Mouse (Mus musculus) heart, embryonic 12.5 days (tissue): Measurements from ENCODE around the gene Nol10. TPM values are rescaled to one million over a fixed set of nuclear protein-coding genes. Genes with fewer than 3 reads are reported as not detected.

Experiments used
- ATAC-seq: fragments of 200-750 bp; cut with Nextera tagmentation; 2 replicates; pipeline ENCODE4 v1.8.0; 2017; ENCODE audit warnings: moderate TSS enrichment, moderate library complexity; ENCODE audit not compliant: insufficient number of reproducible peaks, low FRiP score
- H3K27ac ChIP-seq: fragments of 300-500 bp; sonication (generic); 2 replicates; pipeline ENCODE4 v1.5.1; 2016; ENCODE audit warnings: mild to moderate bottlenecking, moderate library complexity; ENCODE audit not compliant: poor library complexity, severe bottlenecking
- H3K27me3 ChIP-seq: fragments of 300-500 bp; sonication (generic); replicated peaks from 2 replicates; pipeline ENCODE4 v1.6.1; 2016; ENCODE audit warnings: mild to moderate bottlenecking, moderate library complexity
- H3K36me3 ChIP-seq: fragments of 300-500 bp; sonication (generic); 2 replicates; pipeline ENCODE4 v1.6.1; 2016; ENCODE audit warnings: mild to moderate bottlenecking, moderate library complexity
- H3K4me1 ChIP-seq: fragments of 300-500 bp; sonication (generic); replicated peaks from 2 replicates; pipeline ENCODE4 v1.6.1; 2016; ENCODE audit warnings: mild to moderate bottlenecking
- H3K4me2 ChIP-seq: fragments of 300-500 bp; sonication (generic); 2 replicates; pipeline ENCODE4 v1.6.1; 2016; ENCODE audit warnings: mild to moderate bottlenecking, moderate library complexity
- H3K4me3 ChIP-seq: fragments of 300-500 bp; sonication (generic); 2 replicates; pipeline ENCODE4 v1.5.1; 2016; ENCODE audit warnings: mild to moderate bottlenecking
- H3K9ac ChIP-seq: fragments of 300-500 bp; sonication (generic); 2 replicates; pipeline ENCODE4 v1.6.1; 2016; ENCODE audit warnings: mild to moderate bottlenecking, moderate library complexity
- H3K9me3 ChIP-seq: fragments of 300-500 bp; sonication (generic); replicated peaks from 2 replicates; pipeline ENCODE4 v1.6.1; 2016; ENCODE audit warnings: mild to moderate bottlenecking, moderate library complexity
- WGBS: fragments of 180-500 bp; shearing (Covaris S2); methylation state at CpG from one replicate; pipeline ENCODE4 v1.1.7; 2016; 5-methylcytosine and 5-hydroxymethylcytosine counted together
- polyA plus RNA-seq: library from polyadenylated mRNA; unstranded; fragments of >200 nt; fragmentation: Nextera tagmentation; extraction: Ambion mirVana; gene quantifications from 2 replicates; pipeline ENCODE4 v1.2.1, GENCODE M21; 2016

Gene Nol10
- polyA plus RNA-seq, 1 experiment from 2014 or later: 18.3 TPM

- no peak overlapping the region for H3K27ac ChIP-seq
- no peaks in the 10 kb centered on the region for H3K27me3 ChIP-seq
- 0 out of 2 replicates have a peak, but pooled peaks cover 2% of the 10 kb centered on the region for H3K9me3 ChIP-seq
- H3K4me3 ChIP-seq: no peak overlapping the region
- 66% methylated on average over 5 of the region's 5 CpGs for WGBS
- H3K4me1 ChIP-seq: no peaks in the 10 kb centered on the region
- ATAC-seq: peak; percentile 72
- no peak overlapping the region for H3K4me2 ChIP-seq
- peaks cover 62% of the 10 kb centered on the region for H3K36me3 ChIP-seq
- no peak overlapping the region for H3K9ac ChIP-seq
These were observed 18.7 kb downstream of the Nol10 start for GRCm38 (mm10) chr12:17366981-17367380.

DNA sequence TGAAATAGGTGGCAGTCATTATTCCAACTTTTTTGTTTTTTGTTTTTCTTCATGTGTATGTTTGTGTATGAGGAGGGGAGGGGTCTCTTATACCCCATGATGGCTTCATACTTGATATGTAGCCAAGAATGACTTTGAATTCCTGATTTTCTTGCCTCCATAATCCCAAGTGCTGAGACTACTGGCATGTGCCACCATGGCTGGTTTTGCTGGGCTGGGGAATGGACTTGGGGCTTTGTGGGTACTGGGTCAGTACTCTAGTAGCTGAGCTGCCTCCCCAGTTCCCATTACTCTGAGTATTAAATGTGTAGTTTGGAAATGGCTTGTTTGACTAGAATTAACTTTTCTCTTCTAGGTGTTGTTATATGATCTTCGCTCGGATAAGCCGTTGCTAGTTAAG lies 20.9 kb downstream of the Nol10 start:
- Histone ChIP-seq H3K9ac (no peak overlapping the region), H3K36me3 (peaks cover 59% of the 10 kb centered on the region), H3K9me3 (no peaks in the 10 kb centered on the region), H3K27ac (no peak overlapping the region), H3K4me1 (no peaks in the 10 kb centered on the region), H3K4me2 (no peak overlapping the region), H3K4me3 (no peak overlapping the region), H3K27me3 (no peaks in the 10 kb centered on the region)
- ATAC-seq: no peak
- WGBS: 91% methylated on average over 3 of the region's 3 CpGs

- no peak overlapping the region for H3K4me2 ChIP-seq
- no peak overlapping the region for H3K27ac ChIP-seq
- H3K4me1 ChIP-seq: no peaks in the 10 kb centered on the region
- no peaks in the 10 kb centered on the region for H3K9me3 ChIP-seq
- no peak overlapping the region for H3K9ac ChIP-seq
- no peak overlapping the region for H3K4me3 ChIP-seq
- H3K27me3 ChIP-seq: no peaks in the 10 kb centered on the region
- 90% methylated on average over 7 of the region's 7 CpGs for WGBS
- H3K36me3 ChIP-seq: peaks cover 60% of the 10 kb centered on the region
- no peak for ATAC-seq
These were observed 21.5 kb downstream of the Nol10 start for GRCm38 (mm10) chr12:17369551-17370325.

GRCm38 (mm10) chr12:17371589-17372235 lies 23.5 kb downstream of the Nol10 start:
- no peak overlapping the region for H3K9ac ChIP-seq
- no peak overlapping the region for H3K27ac ChIP-seq
- H3K4me2 ChIP-seq: no peak overlapping the region
- no peak for ATAC-seq
- peaks cover 69% of the 10 kb centered on the region for H3K36me3 ChIP-seq
- no peaks in the 10 kb centered on the region for H3K9me3 ChIP-seq
- no peaks in the 10 kb centered on the region for H3K4me1 ChIP-seq
- H3K27me3 ChIP-seq: no peaks in the 10 kb centered on the region
- no peak overlapping the region for H3K4me3 ChIP-seq
- WGBS: 84% methylated on average over 8 of the region's 8 CpGs

DNA sequence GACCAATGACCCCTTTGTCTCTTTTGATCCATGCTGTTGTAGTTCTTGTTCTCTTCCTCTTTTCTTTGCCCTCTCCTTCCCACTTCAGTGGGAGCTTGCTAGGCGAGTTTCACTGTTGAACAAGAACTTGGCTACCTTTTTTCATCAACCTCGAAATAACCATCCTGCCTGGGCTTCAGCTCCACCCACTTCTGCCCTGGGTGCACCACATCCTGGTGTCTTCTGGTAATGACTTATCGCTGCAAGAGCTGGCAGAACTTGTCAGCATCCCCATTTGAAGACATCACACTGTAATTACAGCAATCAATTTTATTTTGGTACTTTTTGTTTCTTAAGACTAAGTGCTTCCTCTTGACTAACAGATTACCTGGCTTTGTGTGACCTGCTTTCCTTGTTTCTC lies 24.4 kb downstream of the Nol10 start:
- Histone ChIP-seq H3K4me1 (no peaks in the 10 kb centered on the region), H3K9me3 (no peaks in the 10 kb centered on the region), H3K9ac (no peak overlapping the region), H3K4me3 (no peak overlapping the region), H3K4me2 (no peak overlapping the region), H3K27me3 (no peaks in the 10 kb centered on the region), H3K36me3 (peaks cover 79% of the 10 kb centered on the region), H3K27ac (no peak overlapping the region)
- no peak for ATAC-seq
- WGBS: 78% methylated on average over 3 of the region's 3 CpGs

DNA sequence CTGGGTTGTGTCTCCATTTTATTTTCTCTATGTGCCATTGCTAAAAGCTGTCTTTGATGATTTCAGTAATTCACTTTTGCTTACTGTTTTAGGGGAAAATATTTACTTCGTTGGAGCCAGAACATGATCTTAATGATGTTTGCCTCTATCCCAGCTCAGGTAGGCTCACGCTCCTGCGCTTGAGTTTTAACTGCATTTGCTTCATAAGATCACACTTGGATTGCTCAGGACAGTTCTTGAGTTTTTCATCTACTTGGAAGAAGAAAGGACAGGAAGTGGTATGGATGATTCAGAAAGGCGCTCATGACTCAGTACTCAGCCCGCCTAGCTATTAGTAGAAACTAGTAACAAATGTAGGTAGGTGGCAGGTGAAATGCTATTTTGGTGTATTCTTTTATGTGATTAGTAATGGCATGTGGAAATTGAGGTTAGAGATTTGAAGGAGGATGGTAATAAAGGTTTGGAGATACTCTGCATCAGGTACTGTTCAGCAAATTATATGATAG lies 25.3 kb downstream of the Nol10 start:
- Histone ChIP-seq H3K9ac (no peak overlapping the region), H3K4me1 (no peaks in the 10 kb centered on the region), H3K9me3 (no peaks in the 10 kb centered on the region), H3K36me3 (peaks cover 78% of the 10 kb centered on the region), H3K4me2 (no peak overlapping the region), H3K4me3 (no peak overlapping the region), H3K27me3 (no peaks in the 10 kb centered on the region), H3K27ac (no peak overlapping the region)
- 95% methylated on average over 5 of the region's 5 CpGs for WGBS
- ATAC-seq: no peak

GRCm38 (mm10) chr12:17375243-17375642 lies 27.0 kb downstream of the Nol10 start:
- H3K4me2 ChIP-seq: no peak overlapping the region
- H3K36me3 ChIP-seq: peaks cover 78% of the 10 kb centered on the region
- H3K27ac ChIP-seq: no peak overlapping the region
- no peak for ATAC-seq
- 87% methylated on average over 4 of the region's 4 CpGs for WGBS
- no peak overlapping the region for H3K4me3 ChIP-seq
- no peak overlapping the region for H3K9ac ChIP-seq
- H3K4me1 ChIP-seq: no peaks in the 10 kb centered on the region
- no peaks in the 10 kb centered on the region for H3K9me3 ChIP-seq
- H3K27me3 ChIP-seq: no peaks in the 10 kb centered on the region

DNA sequence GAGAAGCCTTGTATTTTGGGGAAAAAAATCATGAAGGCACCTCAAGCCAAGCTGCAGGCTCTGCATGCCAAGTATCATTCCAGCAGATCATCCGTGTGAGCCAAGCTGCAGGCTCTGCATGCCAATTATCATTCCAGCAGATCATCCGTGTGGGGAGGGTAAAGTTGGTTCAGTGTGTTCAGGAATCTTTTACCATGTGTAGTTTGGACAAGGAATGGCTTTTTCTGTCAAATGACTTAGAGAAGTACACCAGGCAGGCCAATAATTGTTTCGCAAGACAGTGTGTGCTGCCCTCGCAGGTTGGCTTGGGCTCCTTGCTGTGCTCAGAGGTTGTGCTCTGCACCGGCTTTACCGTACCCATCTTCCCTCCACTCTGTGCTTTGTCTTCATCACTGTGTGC lies 28.3 kb downstream of the Nol10 start:
- H3K9ac ChIP-seq: no peak overlapping the region
- H3K9me3 ChIP-seq: no peaks in the 10 kb centered on the region
- no peak for ATAC-seq
- WGBS: 88% methylated on average over 6 of the region's 6 CpGs
- no peaks in the 10 kb centered on the region for H3K4me1 ChIP-seq
- H3K4me2 ChIP-seq: no peak overlapping the region
- H3K36me3 ChIP-seq: peaks cover 77% of the 10 kb centered on the region
- no peaks in the 10 kb centered on the region for H3K27me3 ChIP-seq
- no peak overlapping the region for H3K27ac ChIP-seq
- no peak overlapping the region for H3K4me3 ChIP-seq

GRCm38 (mm10) chr12:17380991-17381390 lies 32.7 kb downstream of the Nol10 start:
- Histone ChIP-seq H3K27me3 (no peaks in the 10 kb centered on the region), H3K9me3 (no peaks in the 10 kb centered on the region), H3K4me2 (no peak overlapping the region), H3K9ac (no peak overlapping the region), H3K27ac (no peak overlapping the region), H3K4me3 (no peak overlapping the region), H3K4me1 (no peaks in the 10 kb centered on the region), H3K36me3 (peaks cover 51% of the 10 kb centered on the region)
- 91% methylated on average over 6 of the region's 6 CpGs for WGBS
- no peak for ATAC-seq

DNA sequence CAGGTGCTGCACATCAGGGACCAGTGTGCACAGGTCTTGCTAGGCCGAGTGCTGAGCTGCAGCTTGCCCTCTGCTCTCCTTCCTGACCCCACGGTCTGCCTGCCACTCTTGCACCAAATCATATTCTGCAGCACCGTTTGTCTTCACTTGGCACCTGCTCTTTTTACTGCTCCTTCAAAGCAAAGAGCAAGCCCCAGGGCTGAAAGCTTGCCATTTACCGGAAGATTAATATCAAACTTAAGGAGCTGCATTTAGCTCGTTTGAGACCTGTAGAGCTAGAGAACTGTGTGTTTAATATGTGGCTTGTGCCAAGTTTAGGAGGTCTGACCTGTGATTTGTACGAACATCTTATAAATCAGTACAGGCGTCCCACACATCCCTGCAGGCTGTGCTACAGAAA lies 34.5 kb downstream of the Nol10 start:
- no peaks in the 10 kb centered on the region for H3K9me3 ChIP-seq
- H3K4me2 ChIP-seq: no peak overlapping the region
- H3K4me1 ChIP-seq: no peaks in the 10 kb centered on the region
- no peaks in the 10 kb centered on the region for H3K27me3 ChIP-seq
- H3K9ac ChIP-seq: no peak overlapping the region
- WGBS: 91% methylated on average over 7 of the region's 7 CpGs
- no peak overlapping the region for H3K27ac ChIP-seq
- peaks cover 35% of the 10 kb centered on the region for H3K36me3 ChIP-seq
- no peak overlapping the region for H3K4me3 ChIP-seq
- no peak for ATAC-seq

GRCm38 (mm10) chr12:17386896-17387295 lies 38.6 kb downstream of the Nol10 start:
- Histone ChIP-seq H3K4me3 (no peak overlapping the region), H3K9ac (no peak overlapping the region), H3K36me3 (peaks cover 15% of the 10 kb centered on the region), H3K27me3 (no peaks in the 10 kb centered on the region), H3K4me1 (0 out of 2 replicates have a peak, but pooled peaks cover 6% of the 10 kb centered on the region), H3K9me3 (no peaks in the 10 kb centered on the region), H3K27ac (no peak overlapping the region), H3K4me2 (no peak overlapping the region)
- 91% methylated on average over 3 of the region's 3 CpGs for WGBS
- no peak for ATAC-seq
